Mouse (Mus musculus): Measurements from ENCODE around the gene Fyco1. TPM values are rescaled to one million over a fixed set of nuclear protein-coding genes. Genes with fewer than 3 reads are reported as not detected.

Gene Fyco1
- 55.2 TPM for polyA plus RNA-seq (2017; shearing (Covaris generic))

GRCm38 (mm10) chr9:123851713-123852448, at the start of gene Fyco1:
Fyco1 (minus strand) TSS chr9:123851899.

DNA sequence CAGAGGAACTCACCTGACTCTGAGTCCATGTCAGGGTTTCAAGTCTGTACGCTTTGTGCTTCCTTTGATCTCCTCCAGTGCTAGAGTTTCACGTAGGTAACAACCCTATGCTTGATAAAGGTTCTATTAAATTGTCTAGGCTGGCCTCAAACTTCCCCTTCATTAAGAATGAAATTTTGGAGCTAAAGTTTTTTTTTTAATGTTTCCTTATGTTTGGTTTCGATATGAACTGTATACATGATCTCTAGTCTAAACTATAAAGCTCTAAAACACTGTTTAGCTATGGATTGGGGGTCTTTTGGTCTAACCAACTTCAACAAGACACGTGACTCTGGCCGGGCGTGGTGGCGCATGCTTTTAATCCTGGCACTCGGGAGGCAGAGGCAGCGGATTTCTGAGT, 10.2 kb upstream of the Fyco1 start, which contains the start of gene Xcr1:
Xcr1 (minus strand) TSS at position 101 of the 400 bp plus-strand sequence.

GRCm38 (mm10) chr9:123806267-123806666, 45.4 kb downstream of the Fyco1 start, which contains the start of gene Cxcr6:
Cxcr6 (plus strand) TSS chr9:123806475.

Other genes starting within 250 kb of the Fyco1 start
- gene Slc6a20b, start 219.3 kb downstream of the Fyco1 start, polyA plus RNA-seq (2017; shearing (Covaris generic)): 0.39 TPM
- gene Ccr9, start 173.5 kb downstream of the Fyco1 start, polyA plus RNA-seq (2017; shearing (Covaris generic)): 9.5 TPM
- 0.15 TPM for gene Slc6a20a, start 173.0 kb downstream of the Fyco1 start, polyA plus RNA-seq (2017; shearing (Covaris generic))
- gene Lztfl1, start 134.2 kb downstream of the Fyco1 start, polyA plus RNA-seq (2017; shearing (Covaris generic)): 45.9 TPM
- gene Cxcr6, start 45.4 kb downstream of the Fyco1 start, polyA plus RNA-seq (2017; shearing (Covaris generic)): 27.5 TPM
- gene Xcr1, start 10.1 kb upstream of the Fyco1 start, polyA plus RNA-seq (2017; shearing (Covaris generic)): 0.44 TPM
- 0.26 TPM for gene Ccr1, start 116.8 kb upstream of the Fyco1 start, polyA plus RNA-seq (2017; shearing (Covaris generic))
- not detected for gene Ccr1l1, start 126.5 kb upstream of the Fyco1 start, polyA plus RNA-seq (2017; shearing (Covaris generic))
- 3.0 TPM for gene Ccr3, start 170.1 kb upstream of the Fyco1 start, polyA plus RNA-seq (2017; shearing (Covaris generic))

Measured in activated CD4-positive, CD25-positive, alpha-beta regulatory T cell, adult 9 weeks (primary cell).